In the genomic region with DNA sequence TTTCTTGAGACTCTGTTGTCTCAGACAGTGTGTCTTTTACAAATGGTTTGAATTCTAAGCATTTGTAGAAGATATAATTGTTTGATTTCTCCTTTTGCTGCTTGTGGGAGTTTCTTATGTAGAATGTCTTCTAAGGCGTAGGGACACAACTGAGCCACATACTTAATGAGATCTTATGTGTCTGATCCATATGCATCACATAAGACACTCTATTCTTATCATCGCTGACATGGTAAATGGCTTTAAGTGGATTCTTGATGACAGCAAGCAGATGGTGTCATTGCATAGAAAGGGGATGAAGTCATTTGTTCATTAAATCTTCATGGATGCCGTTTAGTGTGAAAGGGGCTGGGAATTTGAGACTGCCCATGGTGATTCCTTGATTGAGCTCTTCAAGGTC, we compare ENCODE assay signal across 36 mouse cellular contexts. TPM values are rescaled to one million over a fixed set of nuclear protein-coding genes. Genes with fewer than 3 reads are reported as not detected.
DNase-seq lines count a peak whose midpoint lies in the region; ATAC-seq lines count a peak whose summit lies in the region.
"Had no signal": no experiment of that assay in that cellular context is flagged by ENCODE, and none has a peak within 500 bp of the region (broad histone marks: within the 10 kb centered on the region; RNA-seq: fewer than 3 reads in every experiment).

No protein-coding gene starts in this region.

- no peak overlapping the region for H3K4me3 ChIP-seq in forebrain, embryonic 13.5 days
- no peak overlapping the region for H3K4me3 ChIP-seq in forebrain, embryonic 12.5 days (replicated peaks)
- H3K4me3 ChIP-seq in heart, embryonic 13.5 days = no peak overlapping the region
- no peak overlapping the region for H3K4me3 ChIP-seq in neural tube, embryonic 12.5 days
- H3K4me3 ChIP-seq: heart, embryonic 15.5 days; liver, embryonic 15.5 days had no signal

- no peak overlapping the region for H3K4me2 ChIP-seq in forebrain, embryonic 13.5 days
- no peak overlapping the region for H3K4me2 ChIP-seq in forebrain, embryonic 12.5 days
- no peak overlapping the region for H3K4me2 ChIP-seq in heart, embryonic 13.5 days
- no peak overlapping the region for H3K4me2 ChIP-seq in neural tube, embryonic 12.5 days (replicated peaks)
- H3K4me2 ChIP-seq: heart, embryonic 15.5 days; liver, embryonic 15.5 days; lung, embryonic 14.5 days; midbrain, embryonic 11.5 days had no signal

- ATAC-seq in forebrain, embryonic 13.5 days = peak; percentile 35; the same call in 1 of the 2 replicates
- no peak for ATAC-seq in forebrain, embryonic 12.5 days (ENCODE audit: low FRiP score)
- no peak for ATAC-seq in heart, embryonic 13.5 days (ENCODE audit: extremely low read depth, insufficient number of reproducible peaks, low FRiP score, low TSS enrichment)
- 0 out of 2 replicates have a peak, but pooled peaks have one; percentile 41 for ATAC-seq in neural tube, embryonic 12.5 days (ENCODE audit: low FRiP score, low read depth)
- ATAC-seq: intestine, postnatal 0 days; Patski had no signal

- no peak for DNase-seq in heart, postnatal 25 days (ENCODE audit: low spot score)
- no peak for DNase-seq in neural tube, embryonic 10.5 days (ENCODE audit: extremely low spot score, low spot score)
- DNase-seq in retina, embryonic 14.5 days (ENCODE audit: low spot score) = peak; percentile 31
- DNase-seq in left cerebral cortex, adult 18-20 months (ENCODE audit: low spot score in 2 of 2) = no peak
- DNase-seq: adrenal gland, postnatal 10 days; cerebellum, adult 11 months; cerebellum, adult 9-10 months; cerebellum, postnatal 36 days; gastrocnemius, postnatal 10 days; heart, postnatal 36 days; kidney, adult 9 months; kidney, postnatal 10 days; liver; lung, embryonic 14.5 days; lung, postnatal 14 days; right cerebral cortex, postnatal 14 days; thymus, postnatal 4 days had no signal

- peaks cover 6% of the 10 kb centered on the region; the same call in 1 of the 2 replicates for H3K4me1 ChIP-seq in forebrain, embryonic 13.5 days
- H3K4me1 ChIP-seq in forebrain, embryonic 12.5 days = 0 out of 2 replicates have a peak, but pooled peaks cover 5% of the 10 kb centered on the region
- H3K4me1 ChIP-seq in heart, embryonic 13.5 days = peaks cover 16% of the 10 kb centered on the region
- H3K4me1 ChIP-seq in neural tube, embryonic 12.5 days = no peaks in the 10 kb centered on the region
- H3K4me1 ChIP-seq: liver, embryonic 15.5 days had no signal

- H3K27me3 ChIP-seq in forebrain, embryonic 13.5 days = no peaks in the 10 kb centered on the region
- H3K27me3 ChIP-seq in forebrain, embryonic 12.5 days = no peaks in the 10 kb centered on the region
- H3K27me3 ChIP-seq in heart, embryonic 13.5 days (replicated peaks) = no peaks in the 10 kb centered on the region
- H3K27me3 ChIP-seq in neural tube, embryonic 12.5 days (replicated peaks) = no peaks in the 10 kb centered on the region
- H3K27me3 ChIP-seq: heart, embryonic 15.5 days; liver, embryonic 15.5 days; Patski had no signal

- no peak overlapping the region for H3K9ac ChIP-seq in forebrain, embryonic 13.5 days
- H3K9ac ChIP-seq in forebrain, embryonic 12.5 days = no peak overlapping the region
- no peak overlapping the region for H3K9ac ChIP-seq in heart, embryonic 13.5 days
- H3K9ac ChIP-seq in neural tube, embryonic 12.5 days = no peak overlapping the region
- H3K9ac ChIP-seq: heart, embryonic 15.5 days; liver, embryonic 15.5 days; lung, embryonic 14.5 days had no signal

- intact Hi-C loops in heart, postnatal 25 days (cut with DNase I) = no loop called here

- H3K27ac ChIP-seq in forebrain, embryonic 13.5 days = no peak overlapping the region
- H3K27ac ChIP-seq in forebrain, embryonic 12.5 days = no peak overlapping the region
- H3K27ac ChIP-seq in heart, embryonic 13.5 days (replicated peaks) = peak overlapping the region; percentile 39; the same call in 1 of the 2 replicates
- H3K27ac ChIP-seq in neural tube, embryonic 12.5 days = no peak overlapping the region
- H3K27ac ChIP-seq: heart, embryonic 15.5 days; liver, embryonic 15.5 days had no signal

- no peaks in the 10 kb centered on the region for H3K9me3 ChIP-seq in forebrain, embryonic 13.5 days (replicated peaks)
- H3K9me3 ChIP-seq in forebrain, embryonic 12.5 days = no peaks in the 10 kb centered on the region
- no peaks in the 10 kb centered on the region for H3K9me3 ChIP-seq in heart, embryonic 13.5 days
- no peaks in the 10 kb centered on the region for H3K9me3 ChIP-seq in neural tube, embryonic 12.5 days
- H3K9me3 ChIP-seq: heart, embryonic 15.5 days; liver, embryonic 15.5 days had no signal

- peaks cover 17% of the 10 kb centered on the region; the same call in 1 of the 2 replicates for H3K36me3 ChIP-seq in forebrain, embryonic 13.5 days (ENCODE audit: poor library complexity, severe bottlenecking)
- H3K36me3 ChIP-seq in forebrain, embryonic 12.5 days (replicated peaks) = peaks cover 18% of the 10 kb centered on the region
- peaks cover 37% of the 10 kb centered on the region for H3K36me3 ChIP-seq in heart, embryonic 13.5 days
- H3K36me3 ChIP-seq in neural tube, embryonic 12.5 days = peaks cover 16% of the 10 kb centered on the region

- 51% methylated on average over 3 of the region's 3 CpGs for WGBS in forebrain, embryonic 13.5 days
- 58% methylated on average over 3 of the region's 3 CpGs for WGBS in forebrain, embryonic 12.5 days
- WGBS in heart, embryonic 13.5 days = 49% methylated on average over 3 of the region's 3 CpGs
- 73% methylated on average over 3 of the region's 3 CpGs for WGBS in neural tube, embryonic 12.5 days

RNA-seq across cellular contexts. Expression of gene A030005L19Rik, which starts 7.2 kb away (rescaled TPM):
- polyA plus RNA-seq in forebrain, embryonic 13.5 days (2015; fragmentation: Nextera tagmentation; extraction: Ambion mirVana) = not detected in 2 replicates
- polyA plus RNA-seq in forebrain, embryonic 12.5 days (2016; fragmentation: Nextera tagmentation; extraction: Ambion mirVana) = not detected in 2 replicates
- 0.19 TPM in 2 replicates for polyA plus RNA-seq in heart, embryonic 13.5 days (2015; fragmentation: Nextera tagmentation; extraction: Ambion mirVana)
- not detected for total RNA-seq in heart, postnatal 25 days (2021)
- 0.33 and 0.43 TPM in 2 replicates for polyA plus RNA-seq in neural tube, embryonic 12.5 days (2016; fragmentation: Nextera tagmentation; extraction: Ambion mirVana)
- under 1 TPM; 0.49 to 0.59 TPM for total RNA-seq in left cerebral cortex, adult 18-20 months (2021)
- total RNA-seq: adrenal gland, postnatal 10 days; left cerebral cortex, postnatal 14 days; megakaryocyte progenitor cell, adult 5-6 weeks had no signal
- polyA plus RNA-seq: intestine, postnatal 0 days; limb, embryonic 11.5 days; lung, embryonic 14.5 days; Patski; stomach, embryonic 14.5 days had no signal

RNA-seq across cellular contexts. Expression of gene A030014E15Rik, which starts 18.8 kb away (rescaled TPM):
- polyA plus RNA-seq in forebrain, embryonic 13.5 days (2015; fragmentation: Nextera tagmentation; extraction: Ambion mirVana) = not detected in 2 replicates
- not detected in 2 replicates for polyA plus RNA-seq in forebrain, embryonic 12.5 days (2016; fragmentation: Nextera tagmentation; extraction: Ambion mirVana)
- not detected in 2 replicates for polyA plus RNA-seq in heart, embryonic 13.5 days (2015; fragmentation: Nextera tagmentation; extraction: Ambion mirVana)
- not detected for total RNA-seq in heart, postnatal 25 days (2021)
- not detected in 2 replicates for polyA plus RNA-seq in neural tube, embryonic 12.5 days (2016; fragmentation: Nextera tagmentation; extraction: Ambion mirVana)
- not detected for total RNA-seq in left cerebral cortex, adult 18-20 months (2021)
- total RNA-seq: adrenal gland, postnatal 10 days; gastrocnemius, postnatal 10 days; heart, postnatal 36 days; left cerebral cortex, postnatal 14 days; MEL had no signal
- polyA plus RNA-seq: gonadal fat pad, adult 2 months; heart, embryonic 15.5 days; intestine, postnatal 0 days; large intestine, adult 2 months; limb, embryonic 11.5 days; liver, embryonic 15.5 days; lung, embryonic 14.5 days; midbrain, embryonic 11.5 days; Patski; small intestine, adult 2 months; stomach, embryonic 14.5 days; testis, adult 2 months; thymus, postnatal 0 days had no signal

RNA-seq across cellular contexts. Expression of gene Gm6217, which starts 25.3 kb away (rescaled TPM):
- polyA plus RNA-seq in forebrain, embryonic 13.5 days (2015; fragmentation: Nextera tagmentation; extraction: Ambion mirVana) = not detected in 2 replicates
- polyA plus RNA-seq in forebrain, embryonic 12.5 days (2016; fragmentation: Nextera tagmentation; extraction: Ambion mirVana) = not detected in 2 replicates
- not detected in 2 replicates for polyA plus RNA-seq in heart, embryonic 13.5 days (2015; fragmentation: Nextera tagmentation; extraction: Ambion mirVana)
- not detected for total RNA-seq in heart, postnatal 25 days (2021)
- polyA plus RNA-seq in neural tube, embryonic 12.5 days (2016; fragmentation: Nextera tagmentation; extraction: Ambion mirVana) = not detected in 2 replicates
- not detected for total RNA-seq in left cerebral cortex, adult 18-20 months (2021)
- total RNA-seq: adrenal gland, postnatal 10 days; gastrocnemius, postnatal 10 days; heart, postnatal 36 days; left cerebral cortex, postnatal 14 days; megakaryocyte progenitor cell, adult 5-6 weeks; MEL had no signal
- polyA plus RNA-seq: gonadal fat pad, adult 2 months; heart, embryonic 15.5 days; intestine, postnatal 0 days; large intestine, adult 2 months; limb, embryonic 11.5 days; liver, embryonic 15.5 days; lung, embryonic 14.5 days; midbrain, embryonic 11.5 days; Patski; small intestine, adult 2 months; stomach, embryonic 14.5 days; testis, adult 2 months; thymus, postnatal 0 days had no signal

RNA-seq across cellular contexts. Expression of gene A030003K21Rik, which starts 37.3 kb away (rescaled TPM):
- polyA plus RNA-seq in forebrain, embryonic 13.5 days (2015; fragmentation: Nextera tagmentation; extraction: Ambion mirVana) = not detected in 2 replicates
- polyA plus RNA-seq in forebrain, embryonic 12.5 days (2016; fragmentation: Nextera tagmentation; extraction: Ambion mirVana) = not detected in 2 replicates
- not detected in 2 replicates for polyA plus RNA-seq in heart, embryonic 13.5 days (2015; fragmentation: Nextera tagmentation; extraction: Ambion mirVana)
- not detected for total RNA-seq in heart, postnatal 25 days (2021)
- polyA plus RNA-seq in neural tube, embryonic 12.5 days (2016; fragmentation: Nextera tagmentation; extraction: Ambion mirVana) = not detected in 2 replicates
- not detected for total RNA-seq in left cerebral cortex, adult 18-20 months (2021)
- total RNA-seq: adrenal gland, postnatal 10 days; gastrocnemius, postnatal 10 days; heart, postnatal 36 days; left cerebral cortex, postnatal 14 days; megakaryocyte progenitor cell, adult 5-6 weeks; MEL had no signal
- polyA plus RNA-seq: gonadal fat pad, adult 2 months; heart, embryonic 15.5 days; intestine, postnatal 0 days; large intestine, adult 2 months; limb, embryonic 11.5 days; liver, embryonic 15.5 days; lung, embryonic 14.5 days; midbrain, embryonic 11.5 days; Patski; small intestine, adult 2 months; stomach, embryonic 14.5 days; testis, adult 2 months; thymus, postnatal 0 days had no signal

RNA-seq across cellular contexts. Expression of gene Gm7544, which starts 49.9 kb away (rescaled TPM):
- polyA plus RNA-seq in forebrain, embryonic 13.5 days (2015; fragmentation: Nextera tagmentation; extraction: Ambion mirVana) = not detected in 2 replicates
- not detected in 2 replicates for polyA plus RNA-seq in forebrain, embryonic 12.5 days (2016; fragmentation: Nextera tagmentation; extraction: Ambion mirVana)
- polyA plus RNA-seq in heart, embryonic 13.5 days (2015; fragmentation: Nextera tagmentation; extraction: Ambion mirVana) = not detected in 2 replicates
- total RNA-seq in heart, postnatal 25 days (2021) = not detected
- polyA plus RNA-seq in neural tube, embryonic 12.5 days (2016; fragmentation: Nextera tagmentation; extraction: Ambion mirVana) = not detected in 2 replicates
- not detected for total RNA-seq in left cerebral cortex, adult 18-20 months (2021)
- total RNA-seq: adrenal gland, postnatal 10 days; gastrocnemius, postnatal 10 days; heart, postnatal 36 days; left cerebral cortex, postnatal 14 days; megakaryocyte progenitor cell, adult 5-6 weeks; MEL had no signal
- polyA plus RNA-seq: gonadal fat pad, adult 2 months; heart, embryonic 15.5 days; intestine, postnatal 0 days; large intestine, adult 2 months; limb, embryonic 11.5 days; liver, embryonic 15.5 days; lung, embryonic 14.5 days; midbrain, embryonic 11.5 days; Patski; small intestine, adult 2 months; stomach, embryonic 14.5 days; testis, adult 2 months; thymus, postnatal 0 days had no signal

Comparison
In these comparisons a context has a peak if more than half of its experiments do, and no peak if none do; other contexts are left out.
1. ATAC-seq: peak in forebrain, embryonic 13.5 days (single experiment) and neural tube, embryonic 12.5 days (single experiment); none in forebrain, embryonic 12.5 days (single experiment) and heart, embryonic 13.5 days (single experiment).